10 mouse cellular contexts compared by ENCODE assay signal in genomic region chr12:55437122-55437826, GRCm38 (mm10). TPM values are rescaled to one million over a fixed set of nuclear protein-coding genes. Genes with fewer than 3 reads are reported as not detected.
A peak's percentile ranks its signal among the peaks of the same experiment; 100 is the strongest.
DNase-seq lines count a peak whose midpoint lies in the region; ATAC-seq and TF ChIP-seq lines count a peak whose summit lies in the region.
"Had no signal": no experiment of that assay in that cellular context is flagged by ENCODE, and none has a peak within 500 bp of the region (broad histone marks: within the 10 kb centered on the region; RNA-seq: fewer than 3 reads in every experiment).

No protein-coding gene starts in this region.

- peak in 1 of 2 experiments; percentile 31 for DNase-seq in heart, adult 2 months
- no peak for DNase-seq in heart, postnatal 14 days
- peak; percentile 87 for DNase-seq in 416B (ENCODE audit: low read depth)
- peak; percentile 79 for DNase-seq in intestine, embryonic 14.5 days (ENCODE audit: low spot score)
- DNase-seq in liver, embryonic 13.5 days: no peak
- no peak for DNase-seq in thymus, postnatal 36 days
- no peak for DNase-seq in embryo, embryonic 10 days (ENCODE audit: low spot score)
- no peak for DNase-seq in layer of hippocampus, adult 9-11 months
- DNase-seq: B cell, adult 2 months had no signal

- 51% methylated on average over 13 of the region's 13 CpGs for WGBS in heart, adult 2 months
- 53% methylated on average over 13 of the region's 13 CpGs for WGBS in intestine, embryonic 14.5 days
- 37% methylated on average over 13 of the region's 13 CpGs for WGBS in liver, embryonic 13.5 days (ENCODE audit: insufficient replicate concordance)

- ATAC-seq in intestine, embryonic 14.5 days (replicated peaks; ENCODE audit: low FRiP score, low TSS enrichment, low read depth): peak; percentile 45
- peak; percentile 40 for ATAC-seq in liver, embryonic 13.5 days (ENCODE audit: low read depth)
- ATAC-seq: midbrain, embryonic 13.5 days had no signal

- no peak overlapping the region for H3K4me2 ChIP-seq in intestine, embryonic 14.5 days (ENCODE audit: low read length)
- no peak overlapping the region for H3K4me2 ChIP-seq in liver, embryonic 13.5 days
- H3K4me2 ChIP-seq: midbrain, embryonic 13.5 days had no signal

- H3K4me1 ChIP-seq in heart, adult 2 months (ENCODE audit: control insufficient read depth, insufficient read depth, low read length): peaks cover 8% of the 10 kb centered on the region
- H3K4me1 ChIP-seq in intestine, embryonic 14.5 days (replicated peaks; ENCODE audit: control insufficient read depth, insufficient read depth, low read length): peaks cover 20% of the 10 kb centered on the region
- peaks cover 19% of the 10 kb centered on the region for H3K4me1 ChIP-seq in liver, embryonic 13.5 days (replicated peaks)

- no peak for TF ChIP-seq POLR2A in heart, adult 2 months (IDR thresholded peaks at IDR 0.05; ENCODE audit: insufficient read depth, low read depth, low read length)

- H3K27ac ChIP-seq in heart, adult 2 months: no peak overlapping the region
- H3K27ac ChIP-seq in intestine, embryonic 14.5 days (ENCODE audit: low read depth): no peak overlapping the region
- H3K27ac ChIP-seq in liver, embryonic 13.5 days: no peak overlapping the region
- H3K27ac ChIP-seq: midbrain, embryonic 13.5 days had no signal

- no peaks in the 10 kb centered on the region for H3K79me2 ChIP-seq in heart, adult 2 months (replicated peaks; ENCODE audit: control insufficient read depth, insufficient read depth, low read length)

- TF ChIP-seq EP300 in heart, adult 2 months (IDR thresholded peaks at IDR 0.05; ENCODE audit: insufficient read depth, low read depth, low read length): 0 out of 2 replicates have a peak, but pooled peaks have one; percentile 21

- no peaks in the 10 kb centered on the region for H3K36me3 ChIP-seq in heart, adult 2 months (ENCODE audit: control insufficient read depth, insufficient read depth, low read length)
- H3K36me3 ChIP-seq in intestine, embryonic 14.5 days (ENCODE audit: control insufficient read depth, insufficient read depth, low read length): no peaks in the 10 kb centered on the region
- no peaks in the 10 kb centered on the region for H3K36me3 ChIP-seq in liver, embryonic 13.5 days
- H3K36me3 ChIP-seq: midbrain, embryonic 13.5 days had no signal

- no peaks in the 10 kb centered on the region for H3K27me3 ChIP-seq in heart, adult 2 months (ENCODE audit: control insufficient read depth, insufficient read depth, low read length)
- H3K27me3 ChIP-seq in intestine, embryonic 14.5 days (replicated peaks; ENCODE audit: control insufficient read depth, insufficient read depth, low read length): no peaks in the 10 kb centered on the region
- no peaks in the 10 kb centered on the region for H3K27me3 ChIP-seq in liver, embryonic 13.5 days
- H3K27me3 ChIP-seq: midbrain, embryonic 13.5 days had no signal

- intact Hi-C loops in heart, adult 2 months (cut with DNase I): loop anchor here (5.0 kb wide), 1 partner anchor 80 kb away; no protein-coding TSS in a partner anchor
- intact Hi-C loops in heart, postnatal 14 days (cut with DNase I): no loop called here

- no peak overlapping the region for H3K4me3 ChIP-seq in heart, adult 2 months
- no peak overlapping the region for H3K4me3 ChIP-seq in intestine, embryonic 14.5 days (ENCODE audit: low read depth, low read length)
- no peak overlapping the region for H3K4me3 ChIP-seq in liver, embryonic 13.5 days (replicated peaks)
- H3K4me3 ChIP-seq: midbrain, embryonic 13.5 days had no signal

- no peak for TF ChIP-seq CTCF in heart, adult 2 months (IDR thresholded peaks at IDR 0.05)

- 0 out of 2 replicates have a peak, but pooled peaks cover 4% of the 10 kb centered on the region for H3K9me3 ChIP-seq in intestine, embryonic 14.5 days (ENCODE audit: control insufficient read depth, low read length)
- no peaks in the 10 kb centered on the region for H3K9me3 ChIP-seq in liver, embryonic 13.5 days (replicated peaks)
- H3K9me3 ChIP-seq: midbrain, embryonic 13.5 days had no signal

- no peak overlapping the region for H3K9ac ChIP-seq in heart, adult 2 months (ENCODE audit: low read depth, low read length)
- H3K9ac ChIP-seq in intestine, embryonic 14.5 days (ENCODE audit: low read length): no peak overlapping the region
- no peak overlapping the region for H3K9ac ChIP-seq in liver, embryonic 13.5 days
- H3K9ac ChIP-seq: midbrain, embryonic 13.5 days had no signal

RNA-seq across cellular contexts. Expression of gene Psma6, which starts 53.3 kb away (rescaled TPM):
- total RNA-seq in heart, adult 2 months (2021): 100 to 1,000 TPM; 140 to 163 TPM
- 70.9 and 117 TPM in 2 replicates for polyA plus RNA-seq in heart, adult 2 months (2012; rRNA removed)
- 100 to 1,000 TPM; 160 to 168 TPM for total RNA-seq in heart, postnatal 14 days (2021)
- polyA plus RNA-seq in intestine, embryonic 14.5 days (2014; fragmentation: Nextera tagmentation; extraction: Ambion mirVana): 433 and 438 TPM in 2 replicates
- 281 and 285 TPM in 2 replicates for polyA plus RNA-seq in liver, embryonic 13.5 days (2015; fragmentation: Nextera tagmentation; extraction: Ambion mirVana)

RNA-seq across cellular contexts. Expression of gene Nfkbia, which starts 55.2 kb away (rescaled TPM):
- 10 to 100 TPM; 65.7 to 80.3 TPM for total RNA-seq in heart, adult 2 months (2021)
- 86.0 and 106 TPM in 2 replicates for polyA plus RNA-seq in heart, adult 2 months (2012; rRNA removed)
- 10 to 100 TPM; 69.4 to 81.5 TPM for total RNA-seq in heart, postnatal 14 days (2021)
- 75.3 and 80.3 TPM in 2 replicates for polyA plus RNA-seq in intestine, embryonic 14.5 days (2014; fragmentation: Nextera tagmentation; extraction: Ambion mirVana)
- 15.0 and 15.6 TPM in 2 replicates for polyA plus RNA-seq in liver, embryonic 13.5 days (2015; fragmentation: Nextera tagmentation; extraction: Ambion mirVana)

Comparison
In these comparisons a context has a peak if more than half of its experiments do, and no peak if none do; other contexts are left out.
1. DNase-seq: peak in 416B (single experiment) and intestine, embryonic 14.5 days (single experiment); none in heart, postnatal 14 days (0 of 2), liver, embryonic 13.5 days (single experiment), thymus, postnatal 36 days (0 of 2), embryo, embryonic 10 days (single experiment) and layer of hippocampus, adult 9-11 months (single experiment).